In the genomic region with DNA sequence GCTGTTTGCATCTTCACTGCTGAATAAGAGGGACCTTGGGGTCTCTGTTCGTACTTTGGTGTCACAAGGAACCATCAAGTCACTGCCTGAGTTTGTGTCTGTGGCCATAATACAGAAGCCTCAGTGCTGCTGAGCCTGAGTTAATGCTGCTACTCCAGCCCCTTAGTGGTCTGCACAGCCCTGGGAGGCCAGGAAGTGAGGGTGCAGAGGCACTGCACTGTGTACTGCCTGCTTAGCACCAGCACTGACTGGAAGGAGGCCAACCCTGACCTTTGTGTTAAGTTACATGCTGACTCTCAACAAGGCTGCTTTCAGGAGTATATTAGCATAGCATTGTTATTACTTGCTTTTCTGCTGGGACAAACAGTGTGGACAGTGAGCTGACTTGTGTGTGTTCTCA, we compare ENCODE assay signal across 27 mouse cellular contexts.
DNase-seq lines count a peak whose midpoint lies in the region; ATAC-seq lines count a peak whose summit lies in the region.
"Had no signal": no experiment of that assay in that cellular context is flagged by ENCODE, and none has a peak within 500 bp of the region (broad histone marks: within the 10 kb centered on the region; RNA-seq: fewer than 3 reads in every experiment).

No protein-coding gene starts in this region.

- H3K36me3 ChIP-seq in hindbrain, embryonic 14.5 days (replicated peaks; ENCODE audit: control insufficient read depth, insufficient read depth): no peaks in the 10 kb centered on the region
- H3K36me3 ChIP-seq in hindbrain, embryonic 13.5 days: no peaks in the 10 kb centered on the region
- no peaks in the 10 kb centered on the region for H3K36me3 ChIP-seq in midbrain, embryonic 13.5 days
- no peaks in the 10 kb centered on the region for H3K36me3 ChIP-seq in midbrain, embryonic 15.5 days (replicated peaks)
- H3K36me3 ChIP-seq: limb, embryonic 12.5 days; midbrain, embryonic 10.5 days; neural tube, embryonic 12.5 days had no signal

- WGBS in hindbrain, embryonic 14.5 days: 84% methylated on average over 1 of the region's 1 CpGs
- WGBS in hindbrain, embryonic 13.5 days: 93% methylated on average over 1 of the region's 1 CpGs
- WGBS in midbrain, embryonic 13.5 days: 100% methylated on average over 1 of the region's 1 CpGs
- 91% methylated on average over 1 of the region's 1 CpGs for WGBS in midbrain, embryonic 15.5 days

- no peak for DNase-seq in hindbrain, embryonic 14.5 days (ENCODE audit: low spot score)
- DNase-seq in R1 (ENCODE audit: low read depth, low spot score): peak; percentile 52
- no peak for DNase-seq in thymus, postnatal 36 days
- DNase-seq: cerebellum, adult 11 months; cerebellum, adult 9-10 months; cerebellum, postnatal 36 days; gastrocnemius, postnatal 14 days; heart, postnatal 14 days; kidney, adult 11 months; kidney, postnatal 36 days; liver, postnatal 0 days; thymus, adult 2 months; thymus, postnatal 4 days had no signal

- no peaks in the 10 kb centered on the region for H3K27me3 ChIP-seq in hindbrain, embryonic 14.5 days (ENCODE audit: control insufficient read depth, insufficient read depth, low read length)
- H3K27me3 ChIP-seq in hindbrain, embryonic 13.5 days: no peaks in the 10 kb centered on the region
- no peaks in the 10 kb centered on the region for H3K27me3 ChIP-seq in midbrain, embryonic 13.5 days
- H3K27me3 ChIP-seq in midbrain, embryonic 15.5 days (replicated peaks): no peaks in the 10 kb centered on the region
- H3K27me3 ChIP-seq: CH12.LX; forebrain, embryonic 13.5 days; limb, embryonic 12.5 days; neural tube, embryonic 12.5 days had no signal

- H3K4me3 ChIP-seq in hindbrain, embryonic 14.5 days (replicated peaks; ENCODE audit: low read length): no peak overlapping the region
- H3K4me3 ChIP-seq in hindbrain, embryonic 13.5 days: no peak overlapping the region
- H3K4me3 ChIP-seq in midbrain, embryonic 13.5 days (replicated peaks): no peak overlapping the region
- H3K4me3 ChIP-seq in midbrain, embryonic 15.5 days: no peak overlapping the region
- H3K4me3 ChIP-seq: forebrain, embryonic 13.5 days; layer of hippocampus, adult 2 months; left cerebral cortex, adult 2 months; limb, embryonic 12.5 days; midbrain, embryonic 10.5 days; myocyte; neural tube, embryonic 12.5 days had no signal

- H3K9me3 ChIP-seq in hindbrain, embryonic 14.5 days (ENCODE audit: control insufficient read depth, low read length): no peaks in the 10 kb centered on the region
- H3K9me3 ChIP-seq in hindbrain, embryonic 13.5 days: no peaks in the 10 kb centered on the region
- no peaks in the 10 kb centered on the region for H3K9me3 ChIP-seq in midbrain, embryonic 13.5 days
- no peaks in the 10 kb centered on the region for H3K9me3 ChIP-seq in midbrain, embryonic 15.5 days
- H3K9me3 ChIP-seq: forebrain, embryonic 13.5 days; limb, embryonic 12.5 days; midbrain, embryonic 10.5 days; neural tube, embryonic 12.5 days had no signal

- no peak overlapping the region for H3K9ac ChIP-seq in hindbrain, embryonic 14.5 days
- H3K9ac ChIP-seq in hindbrain, embryonic 13.5 days: no peak overlapping the region
- no peak overlapping the region for H3K9ac ChIP-seq in midbrain, embryonic 13.5 days (replicated peaks)
- no peak overlapping the region for H3K9ac ChIP-seq in midbrain, embryonic 15.5 days
- H3K9ac ChIP-seq: forebrain, embryonic 13.5 days; limb, embryonic 12.5 days; liver, postnatal 0 days; neural tube, embryonic 12.5 days had no signal

- H3K4me2 ChIP-seq in hindbrain, embryonic 14.5 days (replicated peaks): no peak overlapping the region
- H3K4me2 ChIP-seq in hindbrain, embryonic 13.5 days: no peak overlapping the region
- no peak overlapping the region for H3K4me2 ChIP-seq in midbrain, embryonic 13.5 days (replicated peaks)
- H3K4me2 ChIP-seq in midbrain, embryonic 15.5 days: no peak overlapping the region
- H3K4me2 ChIP-seq: forebrain, embryonic 13.5 days; limb, embryonic 12.5 days; neural tube, embryonic 12.5 days had no signal

- H3K4me1 ChIP-seq in hindbrain, embryonic 14.5 days (replicated peaks; ENCODE audit: control insufficient read depth, insufficient read depth, low read length): no peaks in the 10 kb centered on the region
- no peaks in the 10 kb centered on the region for H3K4me1 ChIP-seq in hindbrain, embryonic 13.5 days (replicated peaks)
- no peaks in the 10 kb centered on the region for H3K4me1 ChIP-seq in midbrain, embryonic 13.5 days (replicated peaks)
- H3K4me1 ChIP-seq in midbrain, embryonic 15.5 days: no peaks in the 10 kb centered on the region
- H3K4me1 ChIP-seq: forebrain, embryonic 13.5 days; limb, embryonic 12.5 days; neural tube, embryonic 12.5 days had no signal

- peak; percentile 55; the same call in 1 of the 2 replicates for ATAC-seq in hindbrain, embryonic 14.5 days (ENCODE audit: low FRiP score)
- no peak for ATAC-seq in hindbrain, embryonic 13.5 days (ENCODE audit: low FRiP score)
- ATAC-seq in midbrain, embryonic 13.5 days: peak; percentile 60; the same call in 1 of the 2 replicates
- no peak for ATAC-seq in midbrain, embryonic 15.5 days (replicated peaks)
- ATAC-seq: activated CD4-positive, CD25-positive, alpha-beta regulatory T cell, adult 4 months; forebrain, embryonic 13.5 days; liver, postnatal 0 days; lung, postnatal 0 days had no signal

- no peak overlapping the region for H3K27ac ChIP-seq in hindbrain, embryonic 14.5 days
- H3K27ac ChIP-seq in hindbrain, embryonic 13.5 days: no peak overlapping the region
- no peak overlapping the region for H3K27ac ChIP-seq in midbrain, embryonic 13.5 days
- no peak overlapping the region for H3K27ac ChIP-seq in midbrain, embryonic 15.5 days
- H3K27ac ChIP-seq: forebrain, embryonic 13.5 days; layer of hippocampus, adult 2 months; left cerebral cortex, adult 2 months; limb, embryonic 12.5 days; macrophage; midbrain, embryonic 10.5 days; neural tube, embryonic 12.5 days had no signal

Comparison
In these comparisons a context has a peak if more than half of its experiments do, and no peak if none do; other contexts are left out.
1. ATAC-seq: peak in hindbrain, embryonic 14.5 days (single experiment) and midbrain, embryonic 13.5 days (single experiment); none in hindbrain, embryonic 13.5 days (single experiment) and midbrain, embryonic 15.5 days (single experiment).